Mouse (Mus musculus): ENCODE results near the gene Hnrnpa1. TPM values are rescaled to one million over a fixed set of nuclear protein-coding genes. Genes with fewer than 3 reads are reported as not detected.
A peak's percentile ranks its signal among the peaks of the same experiment; 100 is the strongest.
"Not testable (repeated sequence)": the region's sequence is repeated elsewhere in the genome, so short reads cannot be mapped to it uniquely, and the experiment has no call there.

Hnrnpa1 gene
- polyA plus RNA-seq, 1 experiment from 2014 or later = 784 TPM

DNA sequence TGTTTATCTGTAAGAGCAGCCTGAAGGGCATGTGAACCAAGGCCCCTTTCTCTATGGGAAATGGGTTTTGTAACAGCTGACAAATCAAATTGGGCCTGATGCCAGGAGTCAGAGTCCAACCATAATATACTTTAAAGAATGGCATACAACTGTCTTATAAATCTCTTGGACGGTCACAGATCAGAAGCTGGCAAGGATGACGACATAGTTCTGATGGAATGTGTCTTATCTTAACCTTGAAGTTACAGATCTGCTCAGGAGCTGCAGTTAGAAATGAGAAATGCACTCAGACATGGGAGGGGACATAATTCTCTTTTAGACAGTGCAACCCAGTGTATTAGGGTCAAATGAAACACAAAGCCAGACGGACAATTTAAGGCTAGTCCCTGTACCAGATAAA lies 19.4 kb upstream of the Hnrnpa1 start:
- Histone ChIP-seq H3K4me2 (peak overlapping the region; percentile 5; the same call in 1 of the 2 replicates), H3K4me1 (replicated peaks) (peaks cover 26% of the 10 kb centered on the region), H3K36me3 (no peaks in the 10 kb centered on the region), H3K9ac (0 out of 2 replicates have a peak overlapping the region, but pooled peaks have one; percentile 12), H3K27me3 (no peaks in the 10 kb centered on the region), H3K4me3 (no peak overlapping the region), H3K9me3 (no peaks in the 10 kb centered on the region), H3K27ac (replicated peaks) (peak overlapping the region; percentile 67)
- WGBS = 28% methylated on average over 3 of the region's 3 CpGs
- ATAC-seq (ENCODE audit: low read depth) = 0 out of 2 replicates have a peak, but pooled peaks have one; percentile 17

DNA sequence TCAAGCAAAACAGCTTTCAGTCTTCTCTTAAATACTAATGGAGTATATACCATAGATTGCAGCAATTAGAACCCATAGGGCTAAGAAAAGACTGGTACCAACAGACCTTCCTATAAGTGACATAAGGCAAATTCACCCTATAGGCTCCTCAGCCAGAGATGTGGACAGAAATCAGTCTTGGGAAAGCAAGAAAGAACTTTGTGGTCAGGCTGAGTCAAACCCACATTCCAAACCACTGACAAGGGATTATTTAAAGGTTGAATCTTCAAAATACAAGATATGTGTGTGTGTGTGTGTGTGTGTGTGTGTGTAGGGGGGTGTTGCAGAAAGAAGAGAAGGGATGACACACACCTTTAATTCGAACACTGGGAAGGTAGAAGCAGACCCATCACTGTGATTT lies 18.8 kb upstream of the Hnrnpa1 start:
- H3K4me2 ChIP-seq = peak overlapping the region; percentile 5; the same call in 1 of the 2 replicates
- no peak overlapping the region for H3K4me3 ChIP-seq
- H3K36me3 ChIP-seq = no peaks in the 10 kb centered on the region
- H3K4me1 ChIP-seq (replicated peaks) = peaks cover 21% of the 10 kb centered on the region
- peak overlapping the region; percentile 67 for H3K27ac ChIP-seq (replicated peaks)
- ATAC-seq (ENCODE audit: low read depth) = no peak
- H3K9me3 ChIP-seq = no peaks in the 10 kb centered on the region
- no peaks in the 10 kb centered on the region for H3K27me3 ChIP-seq
- H3K9ac ChIP-seq = 0 out of 2 replicates have a peak overlapping the region, but pooled peaks have one; percentile 12
- 100% methylated on average over 1 of the region's 1 CpGs for WGBS

DNA sequence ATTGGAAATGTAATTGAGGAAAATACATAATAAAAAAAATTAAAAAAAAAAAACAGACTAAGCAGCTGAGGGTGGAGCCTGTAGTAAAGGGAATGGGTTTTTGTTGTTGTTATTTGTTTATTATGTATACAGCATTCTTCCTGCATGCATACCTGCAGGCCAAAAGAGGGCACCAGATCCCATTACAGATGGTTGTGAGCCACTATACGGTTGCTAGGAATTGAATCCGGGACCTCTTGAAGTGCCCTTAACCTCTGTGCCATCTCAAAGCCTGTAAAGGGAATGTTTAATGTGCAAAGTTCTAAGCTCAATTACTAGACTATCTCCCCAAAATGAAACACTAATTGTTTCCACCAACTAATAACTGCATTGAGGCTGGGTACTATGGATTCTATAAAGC lies 16.1 kb upstream of the Hnrnpa1 start:
- Histone ChIP-seq H3K4me3 (no peak overlapping the region), H3K4me1 (replicated peaks) (peaks cover 16% of the 10 kb centered on the region), H3K27ac (replicated peaks) (no peak overlapping the region), H3K36me3 (no peaks in the 10 kb centered on the region), H3K9me3 (no peaks in the 10 kb centered on the region), H3K4me2 (no peak overlapping the region), H3K27me3 (no peaks in the 10 kb centered on the region), H3K9ac (no peak overlapping the region)
- ATAC-seq (ENCODE audit: low read depth) = no peak
- WGBS = 86% methylated on average over 2 of the region's 2 CpGs

DNA sequence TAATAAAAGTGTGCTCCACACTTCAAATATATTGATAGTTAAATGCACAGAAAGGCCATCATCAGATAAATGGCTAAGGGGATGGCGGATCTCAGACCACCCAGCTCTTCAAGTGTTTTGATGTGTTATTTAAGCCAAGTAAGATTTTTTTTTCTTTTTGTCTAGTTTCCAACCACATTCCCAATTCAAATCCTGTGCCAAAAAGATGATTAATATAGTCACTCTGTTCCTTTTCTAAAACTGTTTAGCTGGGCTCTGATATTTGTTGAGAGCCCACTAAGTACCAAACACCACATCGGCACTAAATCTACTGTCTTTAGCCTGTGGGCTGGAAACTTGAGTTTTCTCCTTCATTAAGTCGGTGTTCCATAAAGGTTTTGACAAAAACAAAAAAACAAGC lies 13.2 kb upstream of the Hnrnpa1 start:
- Histone ChIP-seq H3K27ac (replicated peaks) (no peak overlapping the region), H3K4me2 (no peak overlapping the region), H3K9me3 (no peaks in the 10 kb centered on the region), H3K4me3 (no peak overlapping the region), H3K4me1 (replicated peaks) (no peaks in the 10 kb centered on the region; the same call in 1 of the 2 replicates), H3K9ac (no peak overlapping the region), H3K27me3 (no peaks in the 10 kb centered on the region), H3K36me3 (no peaks in the 10 kb centered on the region)
- ATAC-seq (ENCODE audit: low read depth) = no peak
- WGBS = 79% methylated on average over 3 of the region's 3 CpGs

DNA sequence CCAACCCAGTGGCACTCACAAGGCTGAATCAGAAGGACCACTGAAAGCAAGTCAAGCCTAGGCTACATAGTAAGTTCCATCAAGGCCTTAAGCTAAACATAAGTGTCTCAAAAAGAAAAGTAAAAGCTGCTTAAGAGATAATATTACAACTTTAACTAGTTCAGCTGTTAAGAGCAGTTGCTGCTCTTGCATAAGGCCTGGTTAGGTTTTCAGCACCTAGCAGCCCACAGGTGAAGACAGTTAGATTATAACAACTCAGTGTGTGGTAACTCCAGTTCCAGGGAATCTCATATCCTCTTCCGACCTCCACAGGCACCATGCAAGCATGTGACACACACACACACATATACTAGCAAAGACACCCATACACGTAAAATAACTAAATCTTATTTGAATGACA lies 12.7 kb upstream of the Hnrnpa1 start:
- Histone ChIP-seq H3K27ac (replicated peaks) (no peak overlapping the region), H3K27me3 (no peaks in the 10 kb centered on the region), H3K4me1 (replicated peaks) (no peaks in the 10 kb centered on the region; the same call in none of the 2 replicates), H3K9ac (no peak overlapping the region), H3K9me3 (no peaks in the 10 kb centered on the region), H3K4me3 (no peak overlapping the region), H3K4me2 (no peak overlapping the region), H3K36me3 (no peaks in the 10 kb centered on the region)
- ATAC-seq (ENCODE audit: low read depth) = no peak
- 80% methylated on average over 2 of the region's 2 CpGs for WGBS

DNA sequence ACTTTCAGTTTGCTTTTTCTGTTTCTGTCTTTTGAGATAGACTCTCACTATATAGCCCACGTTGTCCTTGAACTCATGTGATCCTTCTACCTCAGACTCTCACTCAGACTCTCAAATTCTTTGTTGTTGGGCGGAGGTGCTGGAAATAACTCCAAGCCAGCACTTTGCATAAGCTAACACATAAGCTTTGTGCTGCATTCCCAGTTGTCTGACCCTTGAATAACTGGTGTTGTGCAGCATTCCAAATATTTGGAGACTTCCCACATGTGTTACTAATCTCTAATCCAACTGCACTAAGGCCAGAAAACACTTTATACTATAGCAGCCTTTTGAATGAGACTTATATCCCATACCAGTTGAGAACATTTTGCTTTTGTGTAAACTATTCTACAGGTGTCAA lies 11.3 kb upstream of the Hnrnpa1 start:
- Histone ChIP-seq H3K9me3 (no peaks in the 10 kb centered on the region), H3K9ac (no peak overlapping the region), H3K4me3 (no peak overlapping the region), H3K4me1 (replicated peaks) (no peaks in the 10 kb centered on the region; the same call in none of the 2 replicates), H3K4me2 (no peak overlapping the region), H3K27ac (replicated peaks) (no peak overlapping the region), H3K27me3 (no peaks in the 10 kb centered on the region), H3K36me3 (no peaks in the 10 kb centered on the region)
- WGBS = 86% methylated on average over 2 of the region's 2 CpGs
- no peak for ATAC-seq (ENCODE audit: low read depth)

DNA sequence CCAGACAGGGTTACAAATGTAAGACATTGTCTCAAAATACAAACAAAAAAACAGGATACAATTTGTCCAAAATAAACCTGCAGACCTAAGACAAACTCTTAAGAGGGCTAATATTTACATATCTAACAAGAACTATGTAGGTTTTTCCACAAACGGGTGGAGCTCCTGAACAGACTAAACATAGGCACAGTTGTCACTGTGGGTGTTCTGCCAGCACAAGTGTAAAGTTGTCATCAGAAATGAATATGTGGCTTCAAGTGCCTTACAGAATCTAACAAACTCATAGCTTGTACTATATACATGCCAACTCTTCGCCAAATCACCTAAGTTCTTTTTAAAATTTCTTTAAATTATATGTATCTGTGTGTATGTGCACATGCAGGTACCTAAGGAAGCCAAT lies 7.1 kb upstream of the Hnrnpa1 start:
- WGBS = 86% methylated on average over 2 of the region's 2 CpGs

DNA sequence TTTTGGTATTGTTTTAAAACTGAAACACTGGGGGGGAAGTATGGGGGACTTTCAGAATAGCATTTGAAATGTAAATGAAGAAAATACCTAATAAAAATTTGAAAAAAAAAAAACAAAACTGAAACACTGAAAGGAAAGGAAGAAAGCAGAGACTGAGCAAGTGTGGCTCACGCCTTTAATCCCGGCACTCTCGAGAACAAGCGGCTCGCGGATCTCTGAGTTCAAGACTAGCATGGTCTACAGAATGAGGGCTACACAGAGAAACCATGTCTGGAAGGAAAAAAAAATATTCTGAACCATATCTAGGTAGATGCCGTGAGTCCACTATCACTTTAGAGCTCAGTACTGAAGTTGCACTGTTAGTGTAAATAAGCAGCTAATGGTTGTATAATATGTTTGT lies 2.9 kb upstream of the Hnrnpa1 start:
- H3K36me3 ChIP-seq = peaks cover 23% of the 10 kb centered on the region
- WGBS = 94% methylated on average over 7 of the region's 7 CpGs
- H3K27ac ChIP-seq (replicated peaks) = no peak overlapping the region
- H3K4me1 ChIP-seq (replicated peaks) = peaks cover 33% of the 10 kb centered on the region
- H3K4me3 ChIP-seq = no peak overlapping the region
- H3K9ac ChIP-seq = no peak overlapping the region
- H3K9me3 ChIP-seq = no peaks in the 10 kb centered on the region
- no peak for ATAC-seq (ENCODE audit: low read depth)
- no peaks in the 10 kb centered on the region for H3K27me3 ChIP-seq
- H3K4me2 ChIP-seq = no peak overlapping the region

More for the DNA sequence above, 7.1 kb upstream of the Hnrnpa1 start:
- H3K27ac ChIP-seq (replicated peaks) = no peak overlapping the region
- no peak for ATAC-seq (ENCODE audit: low read depth)
- H3K4me3 ChIP-seq = no peak overlapping the region
- H3K4me2 ChIP-seq = no peak overlapping the region
- peaks cover 12% of the 10 kb centered on the region; the same call in 1 of the 2 replicates for H3K36me3 ChIP-seq
- peaks cover 12% of the 10 kb centered on the region for H3K4me1 ChIP-seq (replicated peaks)
- no peaks in the 10 kb centered on the region for H3K27me3 ChIP-seq
- H3K9me3 ChIP-seq = no peaks in the 10 kb centered on the region
- no peak overlapping the region for H3K9ac ChIP-seq

DNA sequence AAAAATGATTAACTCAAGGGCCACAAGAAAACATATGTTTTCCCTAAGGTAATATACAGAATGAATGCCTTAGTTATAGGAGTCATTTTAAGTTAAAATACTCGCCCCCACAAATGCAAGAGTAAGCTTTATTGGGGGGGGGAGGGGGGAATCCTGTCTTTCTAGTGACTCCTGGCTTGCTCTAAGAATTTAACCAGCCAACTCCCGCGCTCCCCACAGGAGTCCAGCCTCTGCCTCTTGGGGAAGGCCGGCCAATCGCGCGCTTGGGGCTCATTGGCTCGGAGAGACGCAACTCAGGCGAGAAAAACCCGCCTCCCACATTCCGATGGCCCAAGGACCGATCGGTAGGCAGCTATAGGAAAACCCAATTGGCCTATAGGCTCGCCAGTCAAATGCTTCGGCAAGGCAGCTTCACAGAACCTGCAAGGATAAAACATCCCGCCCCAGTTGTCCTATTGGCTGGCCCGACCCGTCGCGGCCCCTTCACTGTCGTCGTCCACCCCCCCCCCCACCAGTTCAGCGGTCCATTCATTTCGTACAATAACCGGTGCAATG lies 1.0 kb upstream of the Hnrnpa1 start:
- H3K9ac ChIP-seq = peak overlapping the region; percentile 70
- no peaks in the 10 kb centered on the region for H3K27me3 ChIP-seq
- ATAC-seq (ENCODE audit: low read depth) = peak; percentile 88
- peaks cover 41% of the 10 kb centered on the region for H3K36me3 ChIP-seq
- H3K4me2 ChIP-seq = peak overlapping the region; percentile 70
- H3K4me3 ChIP-seq = peak overlapping the region; percentile 54
- no peaks in the 10 kb centered on the region for H3K9me3 ChIP-seq
- H3K27ac ChIP-seq (replicated peaks) = peak overlapping the region; percentile 91
- under 1% methylated on average over 26 of the region's 26 CpGs for WGBS
- peaks cover 51% of the 10 kb centered on the region for H3K4me1 ChIP-seq (replicated peaks)

DNA sequence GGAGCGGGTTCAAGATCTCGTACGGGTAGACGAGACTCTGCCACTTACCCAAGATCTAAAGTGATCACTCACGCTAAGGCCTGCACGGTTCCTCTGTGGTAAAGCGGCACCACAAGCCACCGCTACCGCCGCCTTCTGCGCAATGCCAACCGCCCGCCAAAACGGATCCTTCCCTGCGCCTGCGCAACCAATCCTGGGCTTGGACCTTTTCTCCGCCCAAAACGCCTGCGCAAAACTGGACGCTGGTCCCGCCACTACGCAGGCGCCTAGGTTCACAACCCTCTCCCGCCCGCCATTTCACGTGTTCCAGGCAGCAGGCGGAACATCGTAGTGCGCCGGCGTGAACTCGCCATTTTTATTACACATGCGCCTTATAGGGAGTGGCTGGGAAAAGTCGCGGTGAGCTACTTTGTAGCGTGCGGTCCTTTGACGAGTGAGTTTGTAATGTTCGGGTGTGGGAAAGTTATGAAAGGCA lies 510 bp upstream of the Hnrnpa1 start, which contains the start of gene Cbx5:
Gene Cbx5 (minus strand): TSS at position 132 of the 475 bp plus-strand sequence.
- Histone ChIP-seq H3K4me3 (peak within 1 kb of the TSS; percentile 54), H3K9me3 (no peaks in the 10 kb centered on the region), H3K4me1 (replicated peaks) (peaks cover 51% of the 10 kb centered on the region), H3K4me2 (peak within 1 kb of the TSS; percentile 91), H3K9ac (peak within 1 kb of the TSS; percentile 76), H3K27ac (replicated peaks) (peak within 1 kb of the TSS; percentile 91), H3K36me3 (peaks cover 38% of the 10 kb centered on the region), H3K27me3 (no peaks in the 10 kb centered on the region)
- peak; percentile 95 for ATAC-seq (ENCODE audit: low read depth)
- WGBS = under 1% methylated on average over 39 of the region's 39 CpGs

DNA sequence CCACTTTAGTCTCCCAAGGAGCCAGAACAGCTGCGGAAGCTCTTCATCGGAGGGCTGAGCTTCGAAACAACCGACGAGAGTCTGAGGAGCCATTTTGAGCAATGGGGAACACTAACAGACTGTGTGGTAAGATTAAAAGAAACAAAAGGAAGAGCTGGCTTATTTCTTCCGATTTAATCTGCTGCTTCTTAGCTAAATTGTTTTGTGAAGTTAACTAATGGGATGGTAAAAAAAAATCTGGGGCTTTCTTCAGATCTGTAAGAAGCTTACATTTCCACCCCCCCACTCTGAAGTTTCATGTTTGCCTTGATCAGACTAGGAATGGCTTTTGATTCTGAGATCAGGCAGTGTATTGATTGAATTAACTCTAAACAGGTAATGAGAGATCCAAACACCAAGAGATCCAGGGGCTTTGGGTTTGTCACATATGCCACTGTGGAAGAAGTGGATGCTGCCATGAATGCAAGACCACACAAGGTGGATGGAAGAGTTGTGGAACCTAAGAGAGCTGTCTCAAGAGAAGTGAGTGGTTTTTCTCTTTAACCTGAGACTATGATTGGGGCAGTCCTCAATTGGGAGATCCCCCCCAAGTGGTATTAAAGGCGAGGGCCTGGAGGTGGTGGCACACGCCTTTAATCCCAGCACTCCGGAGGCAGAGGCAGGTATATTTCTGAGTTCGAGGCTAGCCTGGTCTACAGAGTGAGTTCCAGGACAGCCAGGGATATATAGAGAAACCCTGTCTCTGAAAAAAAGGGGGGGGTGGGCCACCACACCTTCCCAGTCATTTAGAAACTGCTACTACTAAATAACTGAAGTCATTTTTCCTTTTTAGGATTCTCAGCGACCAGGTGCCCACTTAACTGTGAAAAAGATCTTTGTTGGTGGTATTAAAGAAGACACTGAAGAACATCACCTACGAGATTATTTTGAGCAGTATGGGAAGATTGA lies 1.1 kb downstream of the Hnrnpa1 start:
- peaks cover 60% of the 10 kb centered on the region for H3K4me1 ChIP-seq (replicated peaks)

DNA sequence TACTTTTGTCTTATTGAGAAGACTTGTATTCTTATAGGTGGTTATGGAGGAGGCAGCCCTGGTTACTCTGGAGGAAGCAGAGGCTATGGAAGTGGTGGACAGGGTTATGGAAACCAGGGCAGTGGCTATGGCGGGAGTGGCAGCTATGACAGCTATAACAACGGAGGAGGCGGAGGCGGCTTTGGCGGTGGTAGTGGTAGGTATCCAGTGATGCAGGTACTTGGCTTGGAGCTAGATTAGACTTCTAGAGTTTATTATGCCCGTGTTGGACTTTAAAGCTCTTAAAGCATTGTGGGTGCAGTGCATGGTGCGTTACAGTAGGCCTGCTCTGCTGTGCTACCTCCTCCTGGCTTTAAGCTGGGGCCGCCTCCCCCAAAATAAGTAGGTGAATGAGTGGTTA lies 2.7 kb downstream of the Hnrnpa1 start:
- ATAC-seq (ENCODE audit: low read depth) = no peak
- WGBS = 69% methylated on average over 8 of the region's 8 CpGs
- H3K4me2 ChIP-seq = peak overlapping the region; percentile 91
- peaks cover 51% of the 10 kb centered on the region for H3K4me1 ChIP-seq (replicated peaks)
- peak overlapping the region; percentile 54 for H3K4me3 ChIP-seq
- H3K9me3 ChIP-seq = no peaks in the 10 kb centered on the region
- peaks cover 59% of the 10 kb centered on the region for H3K36me3 ChIP-seq
- H3K27me3 ChIP-seq = no peaks in the 10 kb centered on the region
- no peak overlapping the region for H3K27ac ChIP-seq (replicated peaks)
- H3K9ac ChIP-seq = peak overlapping the region; percentile 76

More for the DNA sequence above, 1.1 kb downstream of the Hnrnpa1 start:
- H3K4me2 ChIP-seq = peak overlapping the region; percentile 91
- ATAC-seq (ENCODE audit: low read depth); H3K27me3 ChIP-seq; H3K9me3 ChIP-seq: not testable (repeated sequence)
- peaks cover 44% of the 10 kb centered on the region for H3K36me3 ChIP-seq
- H3K4me3 ChIP-seq = peak overlapping the region; percentile 54
- WGBS = 13% methylated on average over 12 of the region's 12 CpGs
- peak overlapping the region; percentile 91 for H3K27ac ChIP-seq (replicated peaks)
- H3K9ac ChIP-seq = peak overlapping the region; percentile 76
